Mouse (Mus musculus): ENCODE measurements around the gene Sstr3.

Gene Sstr3

GRCm38 (mm10) chr15:78544561-78545001, at the start of gene Sstr3:
Gene Sstr3 (minus strand): TSS chr15:78544685.
- no peak for DNase-seq (ENCODE audit: low spot score)

GRCm38 (mm10) chr15:78593896-78594425, 49.5 kb upstream of the Sstr3 start:
- DNase-seq (ENCODE audit: low spot score) = no peak

- no peak for DNase-seq (ENCODE audit: low spot score)
Observed at GRCm38 (mm10) chr15:78592452-78592968, 48.0 kb upstream of the Sstr3 start.

GRCm38 (mm10) chr15:78591680-78592451, 47.4 kb upstream of the Sstr3 start:
- no peak for DNase-seq (ENCODE audit: low spot score)

GRCm38 (mm10) chr15:78590785-78591184, 46.3 kb upstream of the Sstr3 start:
- no peak for DNase-seq (ENCODE audit: low spot score)

- no peak for DNase-seq (ENCODE audit: low spot score)
Observed at GRCm38 (mm10) chr15:78589936-78590335, 45.5 kb upstream of the Sstr3 start.

- no peak for DNase-seq (ENCODE audit: low spot score)
Observed at GRCm38 (mm10) chr15:78588900-78589299, 44.4 kb upstream of the Sstr3 start.

- no peak for DNase-seq (ENCODE audit: low spot score)
Observed at GRCm38 (mm10) chr15:78588049-78588448, 43.6 kb upstream of the Sstr3 start.

- DNase-seq (ENCODE audit: low spot score) = peak; percentile 88
Observed at GRCm38 (mm10) chr15:78587050-78587994, 42.8 kb upstream of the Sstr3 start.

- no peak for DNase-seq (ENCODE audit: low spot score)
Observed at GRCm38 (mm10) chr15:78585404-78585803, 40.9 kb upstream of the Sstr3 start.

GRCm38 (mm10) chr15:78583352-78583751, 38.9 kb upstream of the Sstr3 start:
- DNase-seq (ENCODE audit: low spot score) = no peak

GRCm38 (mm10) chr15:78576284-78576810, 31.9 kb upstream of the Sstr3 start:
- no peak for DNase-seq (ENCODE audit: low spot score)

- no peak for DNase-seq (ENCODE audit: low spot score)
Observed at GRCm38 (mm10) chr15:78572658-78573397, 28.3 kb upstream of the Sstr3 start, which contains the start of gene Rac2. Gene Rac2 (minus strand): TSS chr15:78572783.

- DNase-seq (ENCODE audit: low spot score) = no peak
Observed at GRCm38 (mm10) chr15:78572270-78572600, 27.8 kb upstream of the Sstr3 start.

GRCm38 (mm10) chr15:78571554-78572269, 27.2 kb upstream of the Sstr3 start:
- DNase-seq (ENCODE audit: low spot score) = no peak

- no peak for DNase-seq (ENCODE audit: low spot score)
Observed at GRCm38 (mm10) chr15:78570170-78570569, 25.7 kb upstream of the Sstr3 start.

GRCm38 (mm10) chr15:78567608-78568120, 23.2 kb upstream of the Sstr3 start:
- no peak for DNase-seq (ENCODE audit: low spot score)

GRCm38 (mm10) chr15:78564764-78565435, 20.4 kb upstream of the Sstr3 start:
- DNase-seq (ENCODE audit: low spot score) = no peak

GRCm38 (mm10) chr15:78563937-78564336, 19.5 kb upstream of the Sstr3 start:
- no peak for DNase-seq (ENCODE audit: low spot score)

GRCm38 (mm10) chr15:78563344-78563743, 18.9 kb upstream of the Sstr3 start:
- DNase-seq (ENCODE audit: low spot score) = no peak
